7 mouse cellular contexts compared by ENCODE assay signal in genomic region chr13:74208317-74208985, GRCm38 (mm10). TPM values are rescaled to one million over a fixed set of nuclear protein-coding genes. Genes with fewer than 3 reads are reported as not detected.
A peak's percentile ranks its signal among the peaks of the same experiment; 100 is the strongest.
DNase-seq lines count a peak whose midpoint lies in the region; ATAC-seq lines count a peak whose summit lies in the region.

Exoc3 (minus strand) TSS chr13:74208732.

- intact Hi-C loops in gastrocnemius, postnatal 36 days (cut with DNase I) = no loop called here
- intact Hi-C loops in left cerebral cortex, postnatal 25 days (cut with DNase I) = loop anchor here (5.0 kb wide), 1 partner anchor 94 kb away; no protein-coding TSS in a partner anchor

- under 1% methylated on average over 39 of the region's 39 CpGs for WGBS in intestine, embryonic 15.5 days
- WGBS in midbrain, embryonic 10.5 days = under 1% methylated on average over 39 of the region's 39 CpGs

- H3K9me3 ChIP-seq in intestine, embryonic 15.5 days = no peaks in the 10 kb centered on the region
- H3K9me3 ChIP-seq in midbrain, embryonic 10.5 days (replicated peaks) = no peaks in the 10 kb centered on the region

- peak within 1 kb of the TSS; percentile 73 for H3K4me3 ChIP-seq in intestine, embryonic 15.5 days (replicated peaks)
- H3K4me3 ChIP-seq in midbrain, embryonic 10.5 days = peak within 1 kb of the TSS; percentile 79

- peaks cover 8% of the 10 kb centered on the region for H3K36me3 ChIP-seq in intestine, embryonic 15.5 days
- H3K36me3 ChIP-seq in midbrain, embryonic 10.5 days = peaks cover 29% of the 10 kb centered on the region

- H3K27me3 ChIP-seq in intestine, embryonic 15.5 days (replicated peaks) = no peaks in the 10 kb centered on the region
- no peaks in the 10 kb centered on the region for H3K27me3 ChIP-seq in midbrain, embryonic 10.5 days (ENCODE audit: low read depth, poor library complexity, severe bottlenecking)

- H3K27ac ChIP-seq in intestine, embryonic 15.5 days = peak within 1 kb of the TSS; percentile 89
- peak within 1 kb of the TSS; percentile 89 for H3K27ac ChIP-seq in midbrain, embryonic 10.5 days (replicated peaks)

- H3K4me2 ChIP-seq in intestine, embryonic 15.5 days (replicated peaks) = peak within 1 kb of the TSS; percentile 80

- DNase-seq in adrenal gland, adult 2 months = peak; percentile 94
- peak; percentile 81 for DNase-seq in embryo, embryonic 11.5 days (ENCODE audit: low read depth, low spot score)
- DNase-seq in gastrocnemius, postnatal 36 days = peak; percentile 84 to 85
- peak; percentile 89 to 93 for DNase-seq in left cerebral cortex, postnatal 25 days (ENCODE audit: low spot score in 2 of 2)
- DNase-seq in midbrain, embryonic 10.5 days (ENCODE audit: low spot score) = peak; percentile 90
- peak; percentile 85 for DNase-seq in right cerebral cortex, postnatal 4 days

- H3K4me1 ChIP-seq in intestine, embryonic 15.5 days (replicated peaks) = peaks cover 9% of the 10 kb centered on the region
- H3K4me1 ChIP-seq in midbrain, embryonic 10.5 days = peaks cover 20% of the 10 kb centered on the region

- peak; percentile 99 for ATAC-seq in intestine, embryonic 15.5 days

- H3K9ac ChIP-seq in intestine, embryonic 15.5 days = peak within 1 kb of the TSS; percentile 75

RNA-seq across cellular contexts. Expression of gene Exoc3, which starts in this region (rescaled TPM):
- 10 to 100 TPM; 54.2 to 69.9 TPM for total RNA-seq in adrenal gland, adult 2 months (2021)
- 30.0 and 40.0 TPM in 2 replicates for polyA plus RNA-seq in adrenal gland, adult 2 months (2012; rRNA removed)
- 10 to 100 TPM; 27.7 to 29.6 TPM for total RNA-seq in gastrocnemius, postnatal 36 days (2021)
- polyA plus RNA-seq in intestine, embryonic 15.5 days (2015; fragmentation: Nextera tagmentation; extraction: Ambion mirVana) = 60.9 and 65.6 TPM in 2 replicates
- 10 to 100 TPM; 72.5 to 74.2 TPM for total RNA-seq in left cerebral cortex, postnatal 25 days (2021)
- polyA plus RNA-seq in midbrain, embryonic 10.5 days (2016; fragmentation: Nextera tagmentation; extraction: Ambion mirVana) = 79.2 and 88.7 TPM in 2 replicates

Comparison
In these comparisons a context has a peak if more than half of its experiments do, and no peak if none do; other contexts are left out.
1. Peak in every context shown above with its lines: DNase-seq, ATAC-seq, H3K4me3 ChIP-seq and H3K27ac ChIP-seq.